Mouse (Mus musculus) G1E (cell line): ENCODE results near the gene Zfp672. TPM values are rescaled to one million over a fixed set of nuclear protein-coding genes. Genes with fewer than 3 reads are reported as not detected.
"Not testable (repeated sequence)": the region's sequence is repeated elsewhere in the genome, so short reads cannot be mapped to it uniquely, and the experiment has no call there.

Experiments used
- ATAC-seq: 2 replicates; pipeline ENCODE4 v1.8.0; 2016; ENCODE audit warnings: mild to moderate bottlenecking; ENCODE audit not compliant: insufficient number of reproducible peaks, poor library complexity, low FRiP score, severe bottlenecking; ENCODE audit errors: extremely low read depth
- DNase-seq: peaks from one replicate; pipeline ENCODE4 v3.0.0; 2012; ENCODE audit warnings: low spot score
- H3K27me3 ChIP-seq: 2 replicates; pipeline ENCODE4 v1.6.1; 2012; ENCODE audit warnings: mild to moderate bottlenecking, low read length, inconsistent platforms; ENCODE audit not compliant: insufficient read depth
- H3K36me3 ChIP-seq: replicated peaks from 2 replicates; pipeline ENCODE3; 2012; ENCODE audit warnings: mild to moderate bottlenecking, inconsistent platforms
- H3K4me1 ChIP-seq: 2 replicates; pipeline ENCODE4 v1.6.1; 2012; ENCODE audit warnings: low read depth, low read length, inconsistent platforms, mixed read lengths; ENCODE audit not compliant: insufficient read depth
- H3K4me3 ChIP-seq: 2 replicates; pipeline ENCODE4 v1.5.1; 2012; ENCODE audit warnings: low read depth, mild to moderate bottlenecking, inconsistent platforms, low read length, moderate library complexity, mixed read lengths
- H3K9me3 ChIP-seq: replicated peaks from 2 replicates; pipeline ENCODE4 v1.6.1; 2012; ENCODE audit warnings: inconsistent platforms
- CTCF ChIP-seq: IDR thresholded peaks from 2 replicates; pipeline ENCODE4 v1.5.1; 2012; ENCODE audit warnings: low read depth, low read length, inconsistent platforms, mixed read lengths
- GATA1 ChIP-seq: IDR thresholded peaks from 2 replicates; pipeline ENCODE4 v1.6.1; 2012; ENCODE audit warnings: borderline replicate concordance, low read length, inconsistent platforms, mixed read lengths
- GATA2 ChIP-seq: IDR thresholded peaks from 2 replicates; pipeline ENCODE4 v1.6.1; 2012; ENCODE audit warnings: low read depth, low read length, inconsistent platforms, borderline replicate concordance
- POLR2AphosphoS5 ChIP-seq: IDR thresholded peaks from 2 replicates; pipeline ENCODE4 v1.6.1; 2012; ENCODE audit warnings: low read depth, low read length, inconsistent platforms; ENCODE audit not compliant: insufficient replicate concordance
- TAL1 ChIP-seq: conservative IDR thresholded peaks from 2 replicates; pipeline ENCODE4 v1.6.1; 2012; ENCODE audit warnings: low read depth, low read length, inconsistent platforms, mixed read lengths
- polyA plus RNA-seq: library from polyadenylated mRNA; stranded (reverse); fragments of >175 nt; gene quantifications from 2 replicates; pipeline ENCODE4 v1.2.3, GENCODE M21; 2012
- total RNA-seq, 2 experiments: library from RNA; stranded (forward) in 1 of 2; stranded (reverse) in 1 of 2; fragments of 200-1000 nt in 1 of 2; fragments of >200 nt in 1 of 2; fragmentation: Nextera tagmentation in 1 of 2; gene quantifications; 2 replicates each; pipeline ENCODE4 v1.2.3; 2014 to 2017

Gene Zfp672
- total RNA-seq (2014; fragmentation: Nextera tagmentation) = 24.2 and 27.1 TPM in 2 replicates
- total RNA-seq (2017) = 27.2 and 29.6 TPM in 2 replicates
- 7.9 TPM in 2 replicates for polyA plus RNA-seq

DNA sequence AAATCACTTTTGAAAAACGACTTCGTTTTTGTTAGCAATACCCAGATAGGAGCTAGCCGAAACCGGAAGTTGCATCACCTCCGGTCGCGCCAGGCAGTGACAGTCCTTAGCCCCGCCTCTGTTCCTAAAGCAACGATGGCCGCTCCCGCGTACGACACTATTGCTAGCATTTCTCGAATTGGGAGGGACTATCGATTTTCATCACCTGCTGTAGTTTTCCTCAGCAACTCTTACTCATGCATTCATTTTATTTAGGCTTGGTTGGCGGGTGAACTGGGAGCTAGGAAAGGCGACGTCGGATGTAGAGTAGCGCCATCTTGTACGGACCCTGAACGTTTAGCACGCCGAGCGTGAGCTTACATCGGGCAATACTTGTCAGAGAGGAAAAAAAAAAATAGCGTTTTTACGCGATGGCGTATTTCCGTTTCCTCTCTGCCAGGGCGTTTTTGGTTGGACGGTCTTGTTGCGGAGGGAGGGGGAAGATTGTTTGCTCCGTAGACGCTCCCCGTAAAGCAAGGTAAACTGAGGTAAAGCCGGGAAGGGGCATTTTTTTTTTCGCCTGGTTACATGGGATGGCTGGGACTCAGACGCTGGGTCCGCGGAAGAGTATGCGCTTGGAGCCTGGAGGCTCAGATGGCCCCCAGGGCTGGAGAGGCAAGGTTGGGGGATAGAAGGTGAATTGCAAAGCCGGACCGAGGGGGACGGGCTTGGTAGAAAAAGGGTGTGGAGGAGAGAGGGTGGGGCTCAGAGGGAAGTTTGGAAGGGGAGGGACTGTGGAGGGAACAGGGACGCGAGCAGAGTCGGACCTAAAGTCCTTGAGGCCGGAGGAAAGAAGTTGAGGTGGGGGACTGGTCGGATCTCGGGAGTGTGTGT lies at the start of gene Zfp672, which contains the start of gene Sh3bp5l:
Zfp672 (minus strand) TSS at position 64 of the 873 bp plus-strand sequence.
Sh3bp5l (plus strand) TSS at position 449 of the 873 bp plus-strand sequence.
- Histone ChIP-seq H3K9me3 (no peaks in the 10 kb centered on the region), H3K27me3 (no peaks in the 10 kb centered on the region), H3K4me3 (peak within 1 kb of the TSS; percentile 78), H3K36me3 (peaks cover 64% of the 10 kb centered on the region), H3K4me1 (peaks cover 54% of the 10 kb centered on the region)
- DNase-seq (peak; percentile 80), ATAC-seq (peak; percentile 88)
- TF ChIP-seq GATA2 = no peak
- no peak for TF ChIP-seq CTCF
- TF ChIP-seq GATA1 = no peak
- TF ChIP-seq TAL1 = no peak

DNA sequence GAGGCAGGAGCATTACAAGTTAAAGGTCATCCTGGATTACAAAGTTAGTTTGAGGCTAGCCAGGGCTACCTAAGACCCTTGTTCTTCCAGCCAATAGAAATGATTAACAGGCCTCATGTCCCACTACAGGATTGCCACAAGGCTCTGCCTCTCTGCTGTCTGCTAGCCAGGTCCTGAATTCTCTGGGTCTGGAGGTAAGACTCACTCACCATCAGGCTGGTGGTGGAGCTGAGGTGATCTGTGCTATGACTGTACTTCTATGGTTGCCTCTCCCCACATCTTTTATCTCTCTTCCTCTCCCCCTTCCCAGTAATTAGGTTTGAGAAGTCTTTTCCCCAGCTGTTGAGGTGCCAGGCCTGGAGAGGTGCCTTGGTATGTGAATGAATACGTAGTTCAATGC lies 49.4 kb upstream of the Zfp672 start:
- no peaks in the 10 kb centered on the region for H3K9me3 ChIP-seq
- ATAC-seq (peak; percentile 57), DNase-seq (peak; percentile 41)
- H3K27me3 ChIP-seq = peaks cover 3% of the 10 kb centered on the region; the same call in 1 of the 2 replicates
- H3K36me3 ChIP-seq = no peaks in the 10 kb centered on the region
- peaks cover 38% of the 10 kb centered on the region for H3K4me1 ChIP-seq
- 0 out of 2 replicates have a peak, but pooled peaks have one; percentile 24 for TF ChIP-seq TAL1
- TF ChIP-seq GATA2 = no peak
- no peak for TF ChIP-seq POLR2AphosphoS5
- H3K4me3 ChIP-seq = no peak overlapping the region

DNA sequence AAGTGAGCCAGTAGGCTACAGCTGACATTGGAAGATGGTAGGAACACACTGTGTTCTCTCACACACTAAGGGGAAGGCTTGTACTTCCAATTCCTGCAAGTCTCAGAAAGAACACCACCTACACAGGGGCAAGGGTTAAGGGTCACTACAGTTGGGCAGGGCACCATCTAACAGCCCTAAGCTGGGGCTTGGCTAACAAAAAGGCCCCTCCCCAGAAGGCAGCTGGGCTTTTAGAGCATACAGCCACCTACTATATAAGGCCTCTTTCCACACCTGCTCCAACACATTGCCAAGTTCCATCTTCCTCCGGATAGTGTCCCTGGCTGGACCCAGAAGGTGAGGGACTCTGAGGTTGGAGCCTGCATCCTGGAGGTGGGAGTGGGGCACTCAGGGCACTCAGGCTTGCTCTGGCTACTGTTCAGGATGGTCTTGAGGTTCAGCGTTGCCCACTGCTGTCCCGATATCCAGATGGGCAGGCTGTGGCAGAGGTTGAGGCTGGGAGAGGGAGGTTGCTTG lies 48.7 kb upstream of the Zfp672 start, which contains the start of gene Lypd8:
Lypd8 (plus strand) TSS at position 281 of the 516 bp plus-strand sequence.
- peaks cover 36% of the 10 kb centered on the region for H3K4me1 ChIP-seq
- no peaks in the 10 kb centered on the region for H3K9me3 ChIP-seq
- H3K27me3 ChIP-seq = peaks cover 3% of the 10 kb centered on the region; the same call in 1 of the 2 replicates
- ATAC-seq (no peak), DNase-seq (no peak)
- no peak for TF ChIP-seq TAL1
- TF ChIP-seq POLR2AphosphoS5 = no peak
- no peak for TF ChIP-seq GATA1
- TF ChIP-seq GATA2 = no peak
- TF ChIP-seq CTCF = no peak
- H3K4me3 ChIP-seq = no peak within 1 kb of the TSS
- H3K36me3 ChIP-seq = no peaks in the 10 kb centered on the region

DNA sequence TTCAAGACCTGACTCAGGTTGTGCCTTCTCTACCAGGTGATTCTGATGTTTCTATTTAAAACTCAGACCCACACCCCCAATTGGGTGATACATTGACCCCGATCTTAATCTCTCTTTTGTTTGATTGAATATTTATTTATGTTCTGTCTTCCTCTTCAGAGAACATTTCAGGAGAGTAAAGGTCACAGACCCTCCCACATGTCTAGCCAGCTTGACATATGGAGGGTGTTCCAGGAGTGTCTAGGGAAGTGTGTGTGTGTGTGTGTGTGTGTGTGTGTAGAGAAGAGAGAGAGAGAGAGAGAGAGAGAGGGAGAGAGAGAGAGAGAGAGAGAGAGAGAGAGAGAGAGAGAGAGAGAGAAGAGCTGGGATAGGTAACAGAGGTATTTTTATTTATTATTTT lies 47.5 kb upstream of the Zfp672 start:
- H3K27me3 ChIP-seq = peaks cover 3% of the 10 kb centered on the region; the same call in 1 of the 2 replicates
- ATAC-seq = no peak

DNA sequence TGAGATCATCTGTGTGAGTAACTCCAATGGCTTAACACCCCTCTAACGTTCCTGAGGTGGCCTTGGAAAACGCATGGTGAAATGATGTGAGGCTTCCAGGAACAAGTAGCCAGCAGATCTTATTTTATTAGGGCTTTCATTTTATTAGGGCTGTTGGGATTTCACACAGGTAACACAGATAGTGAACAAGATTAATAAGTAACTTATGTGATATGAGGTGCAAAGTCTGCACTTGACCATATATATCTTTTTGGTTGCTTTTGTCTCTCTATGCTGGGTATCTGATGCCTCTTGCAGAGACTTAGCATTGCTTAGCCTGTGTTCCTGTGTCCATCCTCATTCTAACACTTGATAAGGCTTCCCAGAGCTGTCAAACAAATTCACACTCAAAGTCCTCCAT lies 47.1 kb upstream of the Zfp672 start:
- ATAC-seq = no peak
- Histone ChIP-seq H3K4me1 (peaks cover 33% of the 10 kb centered on the region), H3K4me3 (no peak overlapping the region), H3K9me3 (no peaks in the 10 kb centered on the region), H3K27me3 (peaks cover 3% of the 10 kb centered on the region; the same call in 1 of the 2 replicates), H3K36me3 (no peaks in the 10 kb centered on the region)
- no peak for DNase-seq
- TF ChIP-seq POLR2AphosphoS5 (no peak), GATA2 (no peak)

More for the DNA sequence above, 47.5 kb upstream of the Zfp672 start:
- H3K4me1 ChIP-seq = peaks cover 36% of the 10 kb centered on the region
- H3K36me3 ChIP-seq = no peaks in the 10 kb centered on the region
- no peaks in the 10 kb centered on the region for H3K9me3 ChIP-seq
- H3K4me3 ChIP-seq = no peak overlapping the region
- DNase-seq = no peak
- TF ChIP-seq GATA1 (no peak), GATA2 (no peak), CTCF (no peak), POLR2AphosphoS5 (no peak), TAL1 (no peak)

DNA sequence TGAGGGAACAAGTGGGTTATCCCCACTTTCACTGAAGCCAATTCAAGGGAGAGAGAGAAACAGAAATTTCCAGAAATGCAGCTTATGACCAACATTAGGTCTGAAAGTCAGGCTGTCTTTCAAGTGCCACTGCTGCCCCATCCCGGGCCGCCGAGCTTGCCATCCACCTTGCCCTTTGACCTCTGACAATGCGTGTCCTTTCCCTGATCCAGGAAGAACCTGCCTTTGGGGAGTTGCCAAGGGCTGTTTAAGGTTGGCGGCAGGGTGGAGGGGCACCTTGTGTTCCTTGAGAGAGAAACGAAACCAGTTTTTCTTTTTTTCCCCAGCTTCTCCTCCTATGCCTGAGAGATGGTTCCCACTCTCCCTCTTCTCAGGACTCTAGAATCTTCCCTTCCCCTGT lies 36.1 kb upstream of the Zfp672 start:
- not testable (repeated sequence) for ATAC-seq, H3K36me3 ChIP-seq, H3K9me3 ChIP-seq, H3K27me3 ChIP-seq, H3K4me1 ChIP-seq, H3K4me3 ChIP-seq, DNase-seq
